Comparison of ENCODE assay signal across 23 mouse cellular contexts in the genomic region with DNA sequence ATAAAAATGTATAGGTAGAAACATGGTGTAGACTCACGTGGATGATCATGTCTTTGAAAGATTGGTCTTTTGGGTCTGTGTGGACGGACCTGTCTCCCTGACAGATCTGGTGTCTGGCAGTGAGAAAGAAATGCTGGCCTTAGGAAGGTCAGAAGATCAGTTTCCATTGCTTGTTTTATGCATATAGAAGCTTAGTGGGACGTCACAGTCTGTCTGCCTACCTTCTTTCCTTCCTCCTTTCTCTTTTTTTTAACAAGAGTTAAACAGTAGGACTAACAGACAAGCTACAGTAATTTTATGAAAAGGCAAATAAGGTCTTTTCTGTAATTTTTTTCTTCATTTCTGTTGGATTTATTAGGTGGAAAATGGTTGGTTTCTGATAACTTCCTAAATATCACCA. TPM values are rescaled to one million over a fixed set of nuclear protein-coding genes. Genes with fewer than 3 reads are reported as not detected.
A peak's percentile ranks its signal among the peaks of the same experiment; 100 is the strongest.
DNase-seq lines count a peak whose midpoint lies in the region; ATAC-seq and TF ChIP-seq lines count a peak whose summit lies in the region.
"Had no signal": no experiment of that assay in that cellular context is flagged by ENCODE, and none has a peak within 500 bp of the region (broad histone marks: within the 10 kb centered on the region; RNA-seq: fewer than 3 reads in every experiment).

No protein-coding gene starts in this region.

- no peak for TF ChIP-seq EP300 in MEL (IDR thresholded peaks at IDR 0.05; ENCODE audit: low read depth in 1 of 2, low read length in 2 of 2)

- TF ChIP-seq RAD21 in MEL (IDR thresholded peaks at IDR 0.05; ENCODE audit: low read depth, low read length), result no peak

- WGBS in midbrain, embryonic 14.5 days, result 92% methylated on average over 3 of the region's 3 CpGs
- 84% methylated on average over 3 of the region's 3 CpGs for WGBS in kidney, embryonic 15.5 days

- TF ChIP-seq CTCF in MEL (IDR thresholded peaks at IDR 0.05 in 2 of 3, conservative IDR thresholded peaks at IDR 0.05 in 1 of 3; ENCODE audit: control insufficient read depth in 1 of 3, insufficient read depth in 1 of 3, low read depth in 2 of 3, low read length in 3 of 3, poor library complexity in 1 of 3, severe bottlenecking in 1 of 3), result no peak; a peak in 1 of 6 replicates

- no peak for ATAC-seq in midbrain, embryonic 14.5 days (ENCODE audit: low FRiP score, low TSS enrichment)
- no peak for ATAC-seq in kidney, embryonic 15.5 days (replicated peaks; ENCODE audit: low FRiP score)
- ATAC-seq: activated CD4-positive, CD25-positive, alpha-beta regulatory T cell, adult 4 months; CD4-positive, CD25-positive, alpha-beta regulatory T cell, adult 4 months; Patski had no signal

- H3K79me2 ChIP-seq in MEL (ENCODE audit: control insufficient read depth, insufficient read depth, low read length, poor library complexity), result peaks cover 4% of the 10 kb centered on the region; the same call in 1 of the 2 replicates

- TF ChIP-seq POLR2A in MEL (IDR thresholded peaks at IDR 0.05; ENCODE audit: control insufficient read depth in 1 of 2, insufficient read depth in 1 of 2, low read depth in 1 of 2, low read length in 2 of 2, poor library complexity in 1 of 2), result no peak

- H3K4me2 ChIP-seq in midbrain, embryonic 14.5 days (ENCODE audit: low read length), result no peak overlapping the region
- H3K4me2 ChIP-seq in kidney, embryonic 15.5 days, result no peak overlapping the region

- H3K9me3 ChIP-seq in ES-E14 (ENCODE audit: control insufficient read depth, insufficient read depth, low read depth, low read length) (no peaks in the 10 kb centered on the region), MEL (replicated peaks; ENCODE audit: insufficient read depth, low read length) (no peaks in the 10 kb centered on the region)
- no peaks in the 10 kb centered on the region for H3K9me3 ChIP-seq in midbrain, embryonic 14.5 days (ENCODE audit: control insufficient read depth, low read length)
- H3K9me3 ChIP-seq in kidney, embryonic 15.5 days (replicated peaks), result no peaks in the 10 kb centered on the region
- H3K9me3 ChIP-seq: G1E had no signal

- H3K4me3 ChIP-seq in ES-E14 (ENCODE audit: insufficient read depth in 1 of 2, low read depth in 1 of 2, low read length in 2 of 2, poor library complexity in 1 of 2, severe bottlenecking in 1 of 2) (no peak overlapping the region), MEL (ENCODE audit: control insufficient read depth in 1 of 2, insufficient read depth in 1 of 2, low read depth in 2 of 2, low read length in 2 of 2) (no peak overlapping the region)
- H3K4me3 ChIP-seq in midbrain, embryonic 14.5 days (replicated peaks; ENCODE audit: low read depth, low read length), result no peak overlapping the region
- H3K4me3 ChIP-seq in kidney, embryonic 15.5 days (replicated peaks), result no peak overlapping the region

- no peaks in the 10 kb centered on the region for H3K27me3 ChIP-seq in MEL (ENCODE audit: control insufficient read depth in 1 of 2, insufficient read depth in 2 of 2, low read length in 2 of 2)
- H3K27me3 ChIP-seq in midbrain, embryonic 14.5 days (ENCODE audit: control insufficient read depth, insufficient read depth, low read length), result no peaks in the 10 kb centered on the region
- no peaks in the 10 kb centered on the region for H3K27me3 ChIP-seq in kidney, embryonic 15.5 days
- H3K27me3 ChIP-seq: CH12.LX, Patski had no signal

- in situ Hi-C loops in ES-E14 (cut with MboI; ENCODE audit: low sequenced_read_pairs in 2 of 2, unreplicated experiment in 2 of 2), result no loop called here

- peak; percentile 27 for DNase-seq in heart, adult 11 months
- DNase-seq in heart, adult 9 months (ENCODE audit: low spot score in 2 of 2), result no peak
- DNase-seq in ES-E14 (ENCODE audit: low read depth, low spot score) (no peak), MEL (ENCODE audit: low read depth, low spot score) (no peak)
- no peak for DNase-seq in midbrain, embryonic 14.5 days
- DNase-seq: adrenal gland, adult 2 months; adrenal gland, adult 8-10 months; adrenal gland, postnatal 10 days; adrenal gland, postnatal 14 days; adrenal gland, postnatal 25 days; adrenal gland, postnatal 36 days; B cell, adult 2 months; cerebellum, adult 11 months; cerebellum, adult 11-12 months; cerebellum, adult 18-20 months; cerebellum, adult 2 months; cerebellum, adult 8-10 months had no signal

- H3K4me1 ChIP-seq in ES-E14 (ENCODE audit: control insufficient read depth in 2 of 2, insufficient read depth in 2 of 2, low read length in 2 of 2, poor library complexity in 1 of 2), result no peaks in the 10 kb centered on the region
- peaks cover 0 to 5% of the 10 kb centered on the region in 2 experiments; a peak in 3 of 4 replicates for H3K4me1 ChIP-seq in MEL (ENCODE audit: control insufficient read depth in 1 of 2, insufficient read depth in 2 of 2, low read length in 2 of 2)
- H3K4me1 ChIP-seq in midbrain, embryonic 14.5 days (ENCODE audit: control insufficient read depth, insufficient read depth, low read length), result peaks cover 17% of the 10 kb centered on the region
- peaks cover 21% of the 10 kb centered on the region for H3K4me1 ChIP-seq in kidney, embryonic 15.5 days

- H3K36me3 ChIP-seq in ES-E14 (ENCODE audit: control insufficient read depth, insufficient read depth, low read length, poor library complexity, severe bottlenecking) (peaks cover 21% of the 10 kb centered on the region), MEL (ENCODE audit: control insufficient read depth in 1 of 2, insufficient read depth in 2 of 2, low read length in 2 of 2) (peaks cover under 1 to 2% of the 10 kb centered on the region in 2 experiments)
- peaks cover 44% of the 10 kb centered on the region for H3K36me3 ChIP-seq in midbrain, embryonic 14.5 days (ENCODE audit: control insufficient read depth, insufficient read depth, low read length)
- H3K36me3 ChIP-seq in kidney, embryonic 15.5 days, result peaks cover 57% of the 10 kb centered on the region

- no peak overlapping the region for H3K9ac ChIP-seq in ES-E14 (ENCODE audit: insufficient read depth, low read depth, low read length, poor library complexity, severe bottlenecking)
- H3K9ac ChIP-seq in MEL (ENCODE audit: control insufficient read depth, low read depth, low read length, poor library complexity, severe bottlenecking), result no peak overlapping the region
- no peak overlapping the region for H3K9ac ChIP-seq in midbrain, embryonic 14.5 days (replicated peaks; ENCODE audit: low read length)
- H3K9ac ChIP-seq in kidney, embryonic 15.5 days, result no peak overlapping the region

- H3K27ac ChIP-seq in ES-E14 (ENCODE audit: insufficient read depth, low read depth, low read length, poor library complexity, severe bottlenecking) (no peak overlapping the region), MEL (ENCODE audit: control insufficient read depth, low read depth, low read length) (no peak overlapping the region)
- H3K27ac ChIP-seq in midbrain, embryonic 14.5 days (replicated peaks; ENCODE audit: low read depth, low read length), result no peak overlapping the region
- H3K27ac ChIP-seq in kidney, embryonic 15.5 days, result no peak overlapping the region

TF ChIP-seq in ES-E14, 5 proteins besides CTCF, POLR2A, EP300 and RAD21:
- TF ChIP-seq ZNF384 (IDR thresholded peaks at IDR 0.05; ENCODE audit: low read depth, low read length) (peak; percentile 68; the same call in 1 of the 2 replicates), CHD2 (IDR thresholded peaks at IDR 0.05; ENCODE audit: low read depth, low read length) (no peak)

TF ChIP-seq in MEL, 35 proteins besides CTCF, POLR2A, EP300 and RAD21:
- no peak for TF ChIP-seq SMC3 (IDR thresholded peaks at IDR 0.05; ENCODE audit: low read depth, low read length)
- no peak for TF ChIP-seq GATA1 (IDR thresholded peaks at IDR 0.05; ENCODE audit: low read depth, low read length)
- TF ChIP-seq ZNF384 (IDR thresholded peaks at IDR 0.05; ENCODE audit: low read depth, low read length), result peak; percentile 57

RNA-seq across cellular contexts. Expression of a gene that starts 10.6 kb away (rescaled TPM):
- total RNA-seq in ES-E14 (2012; rRNA removed) (36.2 and 41.5 TPM in 2 replicates), MEL (2012; rRNA removed) (18.6 and 21.2 TPM in 2 replicates)
- 10 to 100 TPM in 1 of 2 experiments, not detected in 1; 22.7 TPM for polyA plus RNA-seq in MEL (2012; ENCODE audit: insufficient read depth in 1 of 2, insufficient read length in 2 of 2, low read depth in 1 of 2, low replicate concordance in 2 of 2, missing spikeins in 1 of 2)
- 53.4 and 68.1 TPM in 2 replicates for polyA plus RNA-seq in midbrain, embryonic 14.5 days (2014; fragmentation: Nextera tagmentation; extraction: Ambion mirVana)
- 46.6 and 50.0 TPM in 2 replicates for polyA plus RNA-seq in kidney, embryonic 15.5 days (2015; fragmentation: Nextera tagmentation; extraction: Ambion mirVana)

RNA-seq across cellular contexts. Expression of a gene that starts 10.7 kb away (rescaled TPM):
- total RNA-seq in ES-E14 (2012; rRNA removed) (34.0 and 37.7 TPM in 2 replicates), MEL (2012; rRNA removed) (39.5 and 40.7 TPM in 2 replicates)
- 10 to 100 TPM in 1 of 2 experiments, not detected in 1; 42.3 TPM for polyA plus RNA-seq in MEL (2012; ENCODE audit: insufficient read depth in 1 of 2, insufficient read length in 2 of 2, low read depth in 1 of 2, low replicate concordance in 2 of 2, missing spikeins in 1 of 2)
- polyA plus RNA-seq in midbrain, embryonic 14.5 days (2014; fragmentation: Nextera tagmentation; extraction: Ambion mirVana), result 62.4 and 70.0 TPM in 2 replicates
- 81.7 and 84.0 TPM in 2 replicates for polyA plus RNA-seq in kidney, embryonic 15.5 days (2015; fragmentation: Nextera tagmentation; extraction: Ambion mirVana)
